Mouse (Mus musculus): Measurements from ENCODE around the gene Zfp62. TPM values are rescaled to one million over a fixed set of nuclear protein-coding genes. Genes with fewer than 3 reads are reported as not detected.

The Zfp62 gene
- total RNA-seq, 2 experiments from 2014 or later, result 21.5 to 29.6 TPM

DNA sequence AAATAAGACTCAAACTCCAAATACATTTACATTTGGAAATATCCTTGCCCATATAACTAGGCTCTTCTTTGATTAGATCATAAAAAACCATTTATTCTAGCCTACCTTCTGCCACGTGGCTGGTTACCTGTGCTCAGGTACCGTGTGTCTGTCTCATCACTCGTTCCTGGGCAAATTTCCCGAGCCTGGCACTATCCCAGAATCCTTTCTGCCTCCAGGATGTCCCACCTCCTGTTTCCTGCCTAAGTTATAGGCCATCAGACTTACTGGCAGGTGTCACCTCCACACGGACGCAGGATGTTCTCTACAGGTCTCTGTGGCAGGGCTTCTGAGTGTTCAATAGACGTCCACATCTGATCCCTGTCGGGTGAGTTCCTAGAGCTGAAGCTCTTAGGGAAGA is 62.0 kb downstream of the Zfp62 start:
- intact Hi-C loops (cut with DNase I), result no loop called here

DNA sequence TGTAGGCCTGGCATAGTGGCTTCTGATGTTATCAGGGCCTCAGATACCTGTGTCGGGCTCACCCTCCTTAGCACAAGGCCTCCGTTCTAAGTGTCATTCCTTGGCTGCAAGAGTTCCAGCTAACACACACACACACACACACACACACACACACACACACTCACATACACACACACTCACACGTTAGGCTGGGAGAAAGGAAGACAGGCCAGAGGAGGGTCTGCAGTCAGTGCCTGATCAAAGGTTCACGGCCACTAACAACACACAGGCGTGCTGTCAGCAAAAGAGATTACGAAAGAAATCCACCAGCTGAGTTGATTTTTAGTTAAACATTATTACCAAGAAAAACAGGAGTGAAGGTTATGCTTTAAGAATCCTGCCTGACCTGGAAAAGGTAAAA is 63.6 kb downstream of the Zfp62 start:
- no peak for DNase-seq (ENCODE audit: low spot score)
- intact Hi-C loops (cut with DNase I), result no loop called here

More for the DNA sequence above, 62.0 kb downstream of the Zfp62 start:
- DNase-seq (ENCODE audit: low spot score), result no peak

DNA sequence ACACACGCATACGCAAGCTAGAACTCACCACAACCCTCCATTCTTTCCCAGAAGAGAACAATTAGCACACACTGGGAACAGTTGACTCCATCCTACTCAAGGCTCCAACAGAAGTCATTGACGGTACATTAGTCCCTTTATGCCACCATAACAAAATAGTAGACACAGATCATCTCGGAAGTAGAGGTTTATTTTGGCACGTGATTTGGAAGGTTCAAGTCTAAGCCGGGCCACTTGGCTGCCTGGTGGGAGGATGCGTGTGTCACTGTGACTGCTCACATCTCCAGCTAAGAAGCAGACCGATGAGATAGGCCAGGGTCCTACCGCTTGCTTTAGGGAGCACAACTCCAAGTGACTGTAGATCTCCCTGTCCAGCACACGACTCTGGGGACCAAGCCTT is 64.2 kb downstream of the Zfp62 start:
- no peak for DNase-seq (ENCODE audit: low spot score)
- intact Hi-C loops (cut with DNase I), result no loop called here

DNA sequence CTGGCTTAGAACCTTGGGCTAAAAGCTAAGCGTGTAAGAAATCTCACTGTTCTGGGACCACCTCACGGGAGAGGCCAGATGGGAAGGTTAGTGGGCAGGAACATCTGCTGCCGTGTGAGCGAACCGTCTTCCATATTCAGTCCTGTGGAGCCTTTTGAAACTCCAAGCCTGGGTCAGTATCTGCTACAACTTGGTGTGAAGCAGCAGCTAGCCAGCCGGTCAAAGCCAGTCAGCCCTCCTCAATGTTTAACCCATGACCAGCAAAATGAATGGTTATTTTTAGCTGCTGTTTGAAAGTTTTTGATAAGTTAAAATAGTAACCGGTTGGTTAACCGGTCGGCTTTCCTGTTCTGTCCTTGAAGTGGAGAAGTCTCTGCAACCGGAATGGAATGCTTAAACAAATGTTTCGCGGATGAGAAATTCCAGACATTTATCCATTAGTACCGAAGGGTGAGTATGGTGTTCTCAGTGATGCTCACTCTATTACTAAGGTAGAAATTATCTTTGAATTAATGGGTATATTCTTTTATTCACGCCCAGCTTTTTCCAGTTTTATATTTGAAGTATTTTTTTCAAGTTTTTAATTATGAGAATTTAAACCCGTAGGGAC is 65.0 kb downstream of the Zfp62 start:
- DNase-seq (ENCODE audit: low spot score), result no peak
- intact Hi-C loops (cut with DNase I), result no loop called here

Other genes starting within 250 kb of the Zfp62 start
- not detected for gene Olfr56, start 224.4 kb upstream of the Zfp62 start, total RNA-seq (2021)
- 1 to 10 TPM; 4.4 to 4.6 TPM for gene 9930111J21Rik1, start 223.9 kb upstream of the Zfp62 start, total RNA-seq (2021)
- under 1 TPM; 0.31 to 0.61 TPM for gene Gm12185, start 211.1 kb upstream of the Zfp62 start, total RNA-seq (2021)
- 1 to 10 TPM; 1.9 to 2.0 TPM for gene Tgtp1, start 209.1 kb upstream of the Zfp62 start, total RNA-seq (2021)
- 1 to 10 TPM; 5.6 to 7.0 TPM for gene 9930111J21Rik2, start 152.1 kb upstream of the Zfp62 start, total RNA-seq (2021)
- gene Tgtp2, start 139.1 kb upstream of the Zfp62 start, total RNA-seq (2021), result 1 to 10 TPM in 1 of 2 experiments, under 1 TPM in 1; 0.55 to 1.7 TPM
- gene Ifi47, start 126.7 kb upstream of the Zfp62 start, total RNA-seq (2021), result 1 to 10 TPM; 1.3 to 3.0 TPM
- 1 to 10 TPM; 1.3 to 1.7 TPM for gene Olfr1396, start 88.4 kb upstream of the Zfp62 start, total RNA-seq (2021)
- not detected for gene Olfr1395, start 61.0 kb upstream of the Zfp62 start, total RNA-seq (2021)
- gene Olfr1394, start 48.9 kb upstream of the Zfp62 start, total RNA-seq (2021), result not detected
- 10 to 100 TPM; 25.0 to 35.0 TPM for gene Btnl9, start 16.1 kb upstream of the Zfp62 start, total RNA-seq (2021)
- gene Mgat1, start 40.9 kb downstream of the Zfp62 start, total RNA-seq (2021), result 10 to 100 TPM; 49.1 to 64.1 TPM
- under 1 TPM; 0.10 to 0.11 TPM for gene Olfr1393, start 75.0 kb downstream of the Zfp62 start, total RNA-seq (2021)
- gene Olfr1392, start 82.0 kb downstream of the Zfp62 start, total RNA-seq (2021), result not detected
- not detected for gene Olfr10, start 101.4 kb downstream of the Zfp62 start, total RNA-seq (2021)
- gene Olfr1391, start 119.5 kb downstream of the Zfp62 start, total RNA-seq (2021), result not detected
- not detected for gene Olfr1390, start 131.9 kb downstream of the Zfp62 start, total RNA-seq (2021)
- not detected for gene Olfr1389, start 219.8 kb downstream of the Zfp62 start, total RNA-seq (2021)
- gene Olfr1388, start 233.3 kb downstream of the Zfp62 start, total RNA-seq (2021), result under 1 TPM; 0.13 to 0.14 TPM